Mouse (Mus musculus): ENCODE data around the gene Nr3c2. TPM values are rescaled to one million over a fixed set of nuclear protein-coding genes. Genes with fewer than 3 reads are reported as not detected.

The Nr3c2 gene
- polyA plus RNA-seq, 1 experiment from 2014 or later: 1.3 TPM

DNA sequence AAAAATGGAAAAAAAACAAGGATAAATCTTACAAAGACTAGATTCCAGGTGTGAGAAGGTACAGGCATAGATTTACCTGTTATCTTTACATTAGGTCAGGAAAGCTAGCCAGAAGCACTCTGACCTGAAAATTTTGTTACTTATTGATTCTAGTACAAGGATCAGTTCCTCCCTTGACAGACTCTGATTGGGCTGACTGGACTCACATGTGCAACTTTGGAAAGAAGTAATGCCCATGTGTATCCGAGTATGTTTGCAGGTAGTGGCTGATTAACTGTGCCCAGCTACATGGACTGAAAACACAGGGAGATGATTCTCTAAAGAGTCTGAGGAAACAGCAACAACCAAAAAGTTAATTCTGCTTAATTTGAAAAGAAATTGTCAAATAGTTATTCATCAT, 29.1 kb downstream of the Nr3c2 start:
- DNase-seq (ENCODE audit: low spot score) (no peak), ATAC-seq (ENCODE audit: low FRiP score) (no peak)
- Histone ChIP-seq H3K9ac (ENCODE audit: low read depth, low read length) (no peak overlapping the region), H3K4me2 (replicated peaks; ENCODE audit: low read depth, low read length) (no peak overlapping the region), H3K36me3 (ENCODE audit: control insufficient read depth, insufficient read depth, low read length) (no peaks in the 10 kb centered on the region), H3K4me1 (replicated peaks; ENCODE audit: control insufficient read depth, insufficient read depth, low read length) (no peaks in the 10 kb centered on the region), H3K27ac (ENCODE audit: low read depth, low read length) (no peak overlapping the region), H3K9me3 (ENCODE audit: control insufficient read depth, low read length) (no peaks in the 10 kb centered on the region), H3K27me3 (ENCODE audit: control insufficient read depth, insufficient read depth, low read length) (no peaks in the 10 kb centered on the region), H3K4me3 (ENCODE audit: low read depth, low read length) (no peak overlapping the region)
- 87% methylated on average over 1 of the region's 1 CpGs for WGBS

DNA sequence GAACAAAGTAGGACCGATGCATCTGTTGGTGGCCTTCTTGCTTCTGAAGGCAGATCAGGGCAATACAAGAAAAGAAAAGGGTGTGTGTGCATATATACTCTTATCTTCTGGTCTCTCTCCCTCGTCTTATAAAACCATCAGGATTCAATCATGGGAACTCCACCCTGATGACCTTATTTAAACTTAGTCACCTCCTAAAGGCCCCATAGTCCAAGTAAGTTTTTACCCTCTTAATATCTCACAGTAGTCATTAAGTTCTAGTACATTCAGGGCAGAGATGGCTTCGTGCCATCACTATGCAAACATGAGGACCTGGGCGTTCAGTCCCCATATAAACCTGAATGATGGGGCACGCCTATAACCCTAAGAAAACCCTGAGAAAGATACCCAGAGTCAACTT, 29.6 kb downstream of the Nr3c2 start:
- H3K4me1 ChIP-seq (replicated peaks; ENCODE audit: control insufficient read depth, insufficient read depth, low read length): no peaks in the 10 kb centered on the region
- no peaks in the 10 kb centered on the region for H3K27me3 ChIP-seq (ENCODE audit: control insufficient read depth, insufficient read depth, low read length)
- H3K4me3 ChIP-seq (ENCODE audit: low read depth, low read length): no peak overlapping the region
- ATAC-seq (ENCODE audit: low FRiP score) (no peak), DNase-seq (ENCODE audit: low spot score) (no peak)
- WGBS: 84% methylated on average over 5 of the region's 5 CpGs
- no peaks in the 10 kb centered on the region for H3K36me3 ChIP-seq (ENCODE audit: control insufficient read depth, insufficient read depth, low read length)
- H3K9me3 ChIP-seq (ENCODE audit: control insufficient read depth, low read length): no peaks in the 10 kb centered on the region
- no peak overlapping the region for H3K27ac ChIP-seq (ENCODE audit: low read depth, low read length)
- no peak overlapping the region for H3K9ac ChIP-seq (ENCODE audit: low read depth, low read length)
- no peak overlapping the region for H3K4me2 ChIP-seq (replicated peaks; ENCODE audit: low read depth, low read length)

DNA sequence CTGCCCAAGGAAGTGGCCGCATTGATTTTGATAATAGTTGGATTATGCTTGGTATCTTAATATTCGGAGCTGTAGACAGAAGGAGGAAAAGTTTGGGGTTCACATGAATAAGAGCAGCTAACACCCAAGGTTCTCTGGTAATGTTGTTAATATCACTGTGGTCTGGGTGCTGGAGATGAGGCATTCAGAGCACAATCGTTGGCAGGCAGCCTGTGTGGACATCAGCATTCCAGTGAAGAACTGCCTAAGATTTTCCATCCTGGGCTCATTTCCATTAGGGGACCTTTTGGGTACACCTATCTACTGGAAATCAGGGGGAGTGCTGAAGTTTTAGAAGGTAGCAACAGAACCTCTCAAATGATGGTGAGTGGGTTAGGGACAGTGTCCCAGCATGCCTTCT, 65.8 kb downstream of the Nr3c2 start:
- H3K9me3 ChIP-seq (ENCODE audit: control insufficient read depth, low read length): no peaks in the 10 kb centered on the region
- no peak for DNase-seq (ENCODE audit: low spot score)
- H3K36me3 ChIP-seq (ENCODE audit: control insufficient read depth, insufficient read depth, low read length): no peaks in the 10 kb centered on the region

DNA sequence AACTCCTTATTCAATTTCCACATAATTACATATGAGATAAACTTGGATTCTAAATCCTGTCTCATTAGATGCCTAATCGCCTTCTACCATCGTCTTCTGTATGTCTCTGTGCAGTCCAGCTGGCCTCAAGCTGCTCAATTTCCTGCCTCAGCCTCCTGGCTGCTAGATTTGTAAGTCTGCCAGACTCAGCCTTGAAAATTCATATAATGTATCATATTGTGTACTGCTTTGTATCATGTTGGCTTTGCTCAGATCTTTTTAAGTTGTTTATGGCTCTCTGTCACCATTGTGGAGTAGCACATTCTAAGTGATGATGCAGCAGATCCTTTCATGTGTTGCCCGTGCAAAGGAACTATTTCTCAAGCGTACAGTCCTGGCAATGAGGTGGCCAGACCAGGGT, 71.9 kb downstream of the Nr3c2 start:
- Histone ChIP-seq H3K27ac (ENCODE audit: low read depth, low read length) (no peak overlapping the region), H3K9me3 (ENCODE audit: control insufficient read depth, low read length) (no peaks in the 10 kb centered on the region), H3K4me1 (replicated peaks; ENCODE audit: control insufficient read depth, insufficient read depth, low read length) (no peaks in the 10 kb centered on the region), H3K4me2 (replicated peaks; ENCODE audit: low read depth, low read length) (no peak overlapping the region), H3K27me3 (ENCODE audit: control insufficient read depth, insufficient read depth, low read length) (no peaks in the 10 kb centered on the region), H3K4me3 (ENCODE audit: low read depth, low read length) (no peak overlapping the region), H3K9ac (ENCODE audit: low read depth, low read length) (no peak overlapping the region), H3K36me3 (ENCODE audit: control insufficient read depth, insufficient read depth, low read length) (no peaks in the 10 kb centered on the region)
- WGBS: 93% methylated on average over 4 of the region's 4 CpGs
- no peak for ATAC-seq (ENCODE audit: low FRiP score)
- DNase-seq (ENCODE audit: low spot score): no peak

More for the DNA sequence above, 65.8 kb downstream of the Nr3c2 start:
- Histone ChIP-seq H3K4me3 (ENCODE audit: low read depth, low read length) (no peak overlapping the region), H3K27me3 (ENCODE audit: control insufficient read depth, insufficient read depth, low read length) (no peaks in the 10 kb centered on the region), H3K4me1 (replicated peaks; ENCODE audit: control insufficient read depth, insufficient read depth, low read length) (no peaks in the 10 kb centered on the region), H3K4me2 (replicated peaks; ENCODE audit: low read depth, low read length) (no peak overlapping the region), H3K27ac (ENCODE audit: low read depth, low read length) (no peak overlapping the region), H3K9ac (ENCODE audit: low read depth, low read length) (no peak overlapping the region)
- 89% methylated on average over 3 of the region's 3 CpGs for whole genome bisulfite sequencing
- no peak for ATAC-seq (ENCODE audit: low FRiP score)

DNA sequence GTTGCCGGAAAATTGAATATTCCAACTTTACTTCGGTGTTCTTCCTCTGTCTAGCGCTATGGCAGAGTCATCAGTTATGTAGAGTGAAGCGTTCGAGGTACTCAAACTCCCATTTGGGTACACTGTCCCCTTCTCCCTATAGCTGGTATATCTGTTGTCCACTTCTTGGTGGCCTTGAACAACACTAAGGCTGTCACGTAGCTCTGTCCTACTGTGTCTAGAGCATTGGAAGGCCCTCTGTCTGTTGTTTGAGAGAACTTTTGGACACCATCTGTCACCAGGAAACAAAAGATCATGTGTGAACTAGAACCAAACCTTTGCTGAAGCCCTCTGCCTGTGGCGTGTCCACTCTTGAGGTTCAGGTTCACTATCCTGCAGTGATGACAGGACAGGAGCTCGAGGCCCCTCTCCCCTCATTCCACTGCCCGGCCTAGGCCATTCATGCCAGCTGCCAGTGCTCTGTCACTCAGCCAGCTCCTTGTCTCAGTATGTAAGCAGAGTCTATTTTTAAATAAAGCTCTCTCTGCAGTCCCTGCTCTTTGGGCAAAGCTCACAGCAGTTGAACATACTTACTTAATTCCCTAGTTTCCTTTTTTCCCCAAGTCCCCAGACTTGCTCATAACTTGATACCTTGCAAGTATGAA, 72.6 kb downstream of the Nr3c2 start:
- Histone ChIP-seq H3K9ac (ENCODE audit: low read depth, low read length) (no peak overlapping the region), H3K4me2 (replicated peaks; ENCODE audit: low read depth, low read length) (no peak overlapping the region), H3K27me3 (ENCODE audit: control insufficient read depth, insufficient read depth, low read length) (no peaks in the 10 kb centered on the region), H3K36me3 (ENCODE audit: control insufficient read depth, insufficient read depth, low read length) (no peaks in the 10 kb centered on the region), H3K27ac (ENCODE audit: low read depth, low read length) (no peak overlapping the region), H3K4me3 (ENCODE audit: low read depth, low read length) (no peak overlapping the region), H3K9me3 (ENCODE audit: control insufficient read depth, low read length) (no peaks in the 10 kb centered on the region), H3K4me1 (replicated peaks; ENCODE audit: control insufficient read depth, insufficient read depth, low read length) (no peaks in the 10 kb centered on the region)
- DNase-seq (ENCODE audit: low spot score) (no peak), ATAC-seq (ENCODE audit: low FRiP score) (no peak)
- WGBS: 82% methylated on average over 9 of the region's 9 CpGs

DNA sequence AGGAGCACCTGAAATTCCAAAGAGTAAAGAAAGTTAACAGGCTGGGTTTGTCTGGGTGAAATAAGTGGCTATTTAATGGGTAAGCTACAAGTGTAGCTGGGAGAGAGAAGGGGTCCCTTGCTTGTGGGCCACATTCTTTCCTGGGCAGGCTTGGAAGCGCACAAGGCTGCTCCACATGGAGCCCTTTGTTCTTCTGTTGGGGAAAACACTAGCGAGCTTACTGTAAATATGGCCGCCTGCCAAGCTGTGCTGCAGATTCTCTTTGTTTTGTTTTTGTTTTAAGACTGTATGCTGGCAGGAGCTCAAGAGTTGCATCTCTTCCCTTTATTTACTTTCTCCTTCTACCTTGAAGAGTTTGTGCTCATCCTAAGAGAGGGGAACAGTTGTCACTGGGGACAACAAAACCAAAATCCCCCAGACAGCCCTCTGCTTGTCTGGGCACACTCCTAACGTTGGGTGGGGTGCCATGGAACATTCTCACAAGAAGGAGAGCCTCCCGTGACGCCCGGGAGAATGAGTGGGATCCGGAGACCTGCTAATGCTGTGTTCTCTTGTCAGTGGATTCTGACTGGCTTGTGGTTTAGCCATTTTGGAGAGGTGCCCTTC, 73.8 kb downstream of the Nr3c2 start:
- ATAC-seq (ENCODE audit: low FRiP score): no peak
- no peak overlapping the region for H3K4me3 ChIP-seq (ENCODE audit: low read depth, low read length)
- DNase-seq (ENCODE audit: low spot score): no peak
- H3K9ac ChIP-seq (ENCODE audit: low read depth, low read length): no peak overlapping the region
- H3K27me3 ChIP-seq (ENCODE audit: control insufficient read depth, insufficient read depth, low read length): no peaks in the 10 kb centered on the region
- no peak overlapping the region for H3K27ac ChIP-seq (ENCODE audit: low read depth, low read length)
- no peak overlapping the region for H3K4me2 ChIP-seq (replicated peaks; ENCODE audit: low read depth, low read length)
- H3K4me1 ChIP-seq (replicated peaks; ENCODE audit: control insufficient read depth, insufficient read depth, low read length): no peaks in the 10 kb centered on the region
- 59% methylated on average over 8 of the region's 8 CpGs for WGBS
- no peaks in the 10 kb centered on the region for H3K9me3 ChIP-seq (ENCODE audit: control insufficient read depth, low read length)
- H3K36me3 ChIP-seq (ENCODE audit: control insufficient read depth, insufficient read depth, low read length): no peaks in the 10 kb centered on the region

DNA sequence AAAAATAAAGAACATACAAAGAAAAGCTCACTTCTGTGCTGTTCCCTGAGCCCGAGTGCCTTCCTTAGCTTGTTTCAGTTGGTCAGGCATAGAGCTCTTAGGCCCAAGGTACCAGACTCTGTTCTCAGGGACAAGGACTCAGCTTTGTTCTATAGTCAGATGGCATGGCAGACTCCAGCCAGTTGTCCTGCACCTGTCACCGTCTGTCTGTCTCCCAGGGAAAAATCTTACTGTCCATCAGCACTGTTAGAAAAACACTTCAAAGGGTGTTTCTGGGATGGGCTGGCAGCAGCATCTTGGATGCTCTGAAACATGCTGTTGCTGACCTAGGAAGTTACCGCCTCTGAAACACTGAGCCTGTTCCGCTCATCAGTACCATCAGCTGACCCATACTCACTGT, 78.7 kb downstream of the Nr3c2 start:
- H3K27ac ChIP-seq (ENCODE audit: low read depth, low read length): no peak overlapping the region
- WGBS: 92% methylated on average over 4 of the region's 4 CpGs
- no peak overlapping the region for H3K4me3 ChIP-seq (ENCODE audit: low read depth, low read length)

DNA sequence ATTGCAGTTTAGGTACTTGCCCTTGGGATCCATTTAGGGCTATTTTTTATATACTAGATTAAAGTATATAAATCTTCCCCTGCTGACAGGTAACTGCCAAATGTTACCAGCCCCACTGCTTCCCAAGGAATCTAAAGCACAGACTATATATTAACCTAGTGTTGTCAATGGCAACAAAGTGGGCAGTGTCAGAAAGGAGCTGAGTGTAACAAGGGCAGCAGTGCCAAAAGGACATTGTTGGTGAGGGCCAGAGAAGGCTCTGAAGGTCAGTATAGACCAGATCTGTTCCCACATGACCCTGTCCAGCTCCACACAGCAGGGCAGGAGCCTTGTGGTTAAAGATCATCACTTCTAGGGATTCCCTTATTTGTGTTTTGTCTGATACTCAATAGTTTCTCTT, 84.8 kb downstream of the Nr3c2 start:
- no peaks in the 10 kb centered on the region for H3K9me3 ChIP-seq (ENCODE audit: control insufficient read depth, low read length)
- no peak overlapping the region for H3K27ac ChIP-seq (ENCODE audit: low read depth, low read length)
- no peaks in the 10 kb centered on the region for H3K36me3 ChIP-seq (ENCODE audit: control insufficient read depth, insufficient read depth, low read length)
- no peak overlapping the region for H3K9ac ChIP-seq (ENCODE audit: low read depth, low read length)
- H3K4me1 ChIP-seq (replicated peaks; ENCODE audit: control insufficient read depth, insufficient read depth, low read length): no peaks in the 10 kb centered on the region
- no peak overlapping the region for H3K4me3 ChIP-seq (ENCODE audit: low read depth, low read length)
- no peak overlapping the region for H3K4me2 ChIP-seq (replicated peaks; ENCODE audit: low read depth, low read length)
- no peaks in the 10 kb centered on the region for H3K27me3 ChIP-seq (ENCODE audit: control insufficient read depth, insufficient read depth, low read length)
- ATAC-seq (ENCODE audit: low FRiP score) (no peak), DNase-seq (ENCODE audit: low spot score) (no peak)

More for the DNA sequence above, 78.7 kb downstream of the Nr3c2 start:
- no peaks in the 10 kb centered on the region for H3K9me3 ChIP-seq (ENCODE audit: control insufficient read depth, low read length)
- H3K4me1 ChIP-seq (replicated peaks; ENCODE audit: control insufficient read depth, insufficient read depth, low read length): no peaks in the 10 kb centered on the region
- H3K9ac ChIP-seq (ENCODE audit: low read depth, low read length): no peak overlapping the region
- no peaks in the 10 kb centered on the region for H3K36me3 ChIP-seq (ENCODE audit: control insufficient read depth, insufficient read depth, low read length)
- ATAC-seq (ENCODE audit: low FRiP score) (no peak), DNase-seq (ENCODE audit: low spot score) (no peak)
- H3K4me2 ChIP-seq (replicated peaks; ENCODE audit: low read depth, low read length): no peak overlapping the region
- H3K27me3 ChIP-seq (ENCODE audit: control insufficient read depth, insufficient read depth, low read length): no peaks in the 10 kb centered on the region

DNA sequence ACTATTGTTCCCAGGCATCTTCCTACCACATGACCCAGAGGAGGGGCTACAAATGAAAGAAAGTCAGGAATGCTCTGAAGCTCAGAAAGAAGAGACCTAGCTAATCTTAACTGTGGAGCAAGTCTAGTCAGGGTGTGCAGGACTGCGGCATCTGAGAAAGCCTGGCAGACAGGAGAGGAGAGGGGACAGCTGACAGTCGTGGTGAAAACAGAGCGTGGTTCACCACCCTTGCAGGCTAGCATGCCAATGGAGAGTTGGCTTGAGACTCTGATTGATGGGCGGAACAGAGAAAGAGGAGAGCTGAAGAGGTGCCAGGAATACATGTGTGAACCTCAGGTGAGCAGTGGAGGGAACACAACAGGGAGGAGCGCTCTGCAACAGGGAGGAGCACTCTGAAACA, 85.6 kb downstream of the Nr3c2 start:
- Histone ChIP-seq H3K4me1 (replicated peaks; ENCODE audit: control insufficient read depth, insufficient read depth, low read length) (no peaks in the 10 kb centered on the region), H3K9ac (ENCODE audit: low read depth, low read length) (no peak overlapping the region), H3K36me3 (ENCODE audit: control insufficient read depth, insufficient read depth, low read length) (no peaks in the 10 kb centered on the region), H3K4me2 (replicated peaks; ENCODE audit: low read depth, low read length) (no peak overlapping the region), H3K9me3 (ENCODE audit: control insufficient read depth, low read length) (no peaks in the 10 kb centered on the region), H3K27me3 (ENCODE audit: control insufficient read depth, insufficient read depth, low read length) (no peaks in the 10 kb centered on the region), H3K4me3 (ENCODE audit: low read depth, low read length) (no peak overlapping the region), H3K27ac (ENCODE audit: low read depth, low read length) (no peak overlapping the region)
- ATAC-seq (ENCODE audit: low FRiP score): no peak
- DNase-seq (ENCODE audit: low spot score): no peak
- 74% methylated on average over 5 of the region's 5 CpGs for WGBS

All from hindbrain, embryonic 11.5 days (tissue).